Mouse (Mus musculus) E14TG2a.4 (cell line): ENCODE measurements around the gene Mcur1.

ENCODE experiments used
- H3K27me3 ChIP-seq: 2 replicates; pipeline ENCODE4 v1.6.1; 2014; ENCODE audit warnings: low read length, control low read depth; ENCODE audit not compliant: insufficient read depth
- H3K36me3 ChIP-seq: 2 replicates; pipeline ENCODE4 v1.6.1; 2014; ENCODE audit warnings: low read length, control low read depth; ENCODE audit not compliant: insufficient read depth
- H3K4me1 ChIP-seq: replicated peaks from 2 replicates; pipeline ENCODE4 v1.6.1; 2014; ENCODE audit warnings: low read depth, low read length, control low read depth
- H3K4me3 ChIP-seq: replicated peaks from 2 replicates; pipeline ENCODE4 v1.5.1; 2014; ENCODE audit warnings: mild to moderate bottlenecking, low read length
- H3K9me3 ChIP-seq: 2 replicates; pipeline ENCODE4 v1.6.1; 2014; ENCODE audit warnings: low read length, control low read depth
- CTCF ChIP-seq: conservative IDR thresholded peaks from 2 replicates; pipeline ENCODE4 v1.5.1; 2014; ENCODE audit warnings: low read length
- NANOG ChIP-seq: IDR thresholded peaks from 2 replicates; pipeline ENCODE4 v1.6.1; 2014; ENCODE audit warnings: borderline replicate concordance, low read length, mixed read lengths
- POU5F1 ChIP-seq: IDR thresholded peaks from 2 replicates; pipeline ENCODE4 v1.6.1; 2014; ENCODE audit warnings: low read length, borderline replicate concordance

Mcur1 gene

DNA sequence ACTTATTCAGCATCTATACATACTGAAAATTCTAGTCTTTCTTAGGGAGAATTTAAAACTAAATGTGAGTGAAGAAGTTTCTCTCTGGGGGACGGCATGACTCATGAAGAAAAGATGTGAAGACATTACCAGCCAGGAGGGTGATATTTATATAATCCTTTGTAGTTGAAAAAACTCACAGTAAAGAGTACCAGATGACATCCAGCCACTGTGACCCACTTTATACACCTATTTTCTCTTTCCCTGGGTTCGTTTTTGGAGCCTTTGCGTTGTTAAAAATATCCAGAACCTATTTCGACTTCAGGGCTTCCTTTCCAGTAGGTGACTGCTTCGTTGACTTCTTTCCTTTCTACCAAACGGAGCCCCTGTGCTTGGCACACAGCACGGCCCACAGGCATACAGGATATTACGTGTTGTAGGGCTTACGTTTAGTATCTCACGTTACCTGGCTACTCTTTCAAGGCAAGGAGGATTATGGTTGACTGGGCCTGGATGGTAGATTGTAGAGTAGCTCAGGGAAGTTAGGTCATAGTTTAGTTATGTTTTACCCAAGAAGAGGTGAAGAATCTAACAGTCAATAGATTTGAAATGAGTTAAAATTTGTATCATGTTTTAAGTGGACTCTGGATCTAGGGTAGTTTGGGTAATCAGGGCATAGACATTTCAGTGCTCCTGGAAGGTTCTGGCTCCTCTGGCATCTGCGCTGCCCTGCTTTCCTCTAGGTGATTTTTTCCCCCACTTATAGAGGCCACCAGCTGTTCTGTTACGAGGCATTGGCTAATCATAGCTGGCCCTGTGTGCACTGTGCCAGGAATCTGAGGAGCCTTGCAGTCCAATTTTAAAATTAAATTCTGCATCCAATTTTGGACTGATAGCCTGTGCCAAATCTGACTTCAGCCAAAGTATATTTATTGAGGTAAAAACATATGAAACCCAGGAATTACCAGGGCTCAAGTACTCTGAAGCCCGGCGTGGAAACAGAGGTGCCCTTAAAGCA lies 28.2 kb upstream of the Mcur1 start:
- Histone ChIP-seq H3K4me3 (no peak overlapping the region), H3K9me3 (peaks cover 7% of the 10 kb centered on the region; the same call in 1 of the 2 replicates), H3K4me1 (peaks cover 42% of the 10 kb centered on the region), H3K36me3 (no peaks in the 10 kb centered on the region), H3K27me3 (peaks cover 13% of the 10 kb centered on the region)
- TF ChIP-seq NANOG (no peak), CTCF (no peak)

DNA sequence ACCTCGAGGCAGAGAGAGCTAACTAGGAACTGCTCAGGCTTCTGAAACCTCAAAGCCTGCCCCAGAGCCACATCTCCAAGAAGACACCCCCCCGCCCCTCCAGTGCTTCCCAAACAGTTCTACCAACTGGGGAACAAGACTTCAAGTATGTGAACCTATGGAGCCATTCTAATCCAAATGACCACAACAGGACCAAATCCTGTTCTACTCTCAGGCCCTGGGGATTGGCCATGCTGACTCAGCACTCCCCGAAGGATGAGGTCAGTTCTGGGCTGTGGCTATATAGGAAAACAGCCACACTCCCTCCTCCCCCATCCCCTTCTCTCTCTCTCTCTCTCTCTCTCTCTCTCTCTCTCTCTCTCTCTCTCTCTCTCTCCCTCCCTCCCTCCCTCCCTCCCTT lies 27.0 kb upstream of the Mcur1 start:
- Histone ChIP-seq H3K9me3 (peaks cover 7% of the 10 kb centered on the region; the same call in 1 of the 2 replicates), H3K27me3 (peaks cover 7% of the 10 kb centered on the region), H3K36me3 (no peaks in the 10 kb centered on the region), H3K4me3 (no peak overlapping the region), H3K4me1 (peaks cover 33% of the 10 kb centered on the region)
- TF ChIP-seq CTCF (no peak), NANOG (no peak), POU5F1 (no peak)

DNA sequence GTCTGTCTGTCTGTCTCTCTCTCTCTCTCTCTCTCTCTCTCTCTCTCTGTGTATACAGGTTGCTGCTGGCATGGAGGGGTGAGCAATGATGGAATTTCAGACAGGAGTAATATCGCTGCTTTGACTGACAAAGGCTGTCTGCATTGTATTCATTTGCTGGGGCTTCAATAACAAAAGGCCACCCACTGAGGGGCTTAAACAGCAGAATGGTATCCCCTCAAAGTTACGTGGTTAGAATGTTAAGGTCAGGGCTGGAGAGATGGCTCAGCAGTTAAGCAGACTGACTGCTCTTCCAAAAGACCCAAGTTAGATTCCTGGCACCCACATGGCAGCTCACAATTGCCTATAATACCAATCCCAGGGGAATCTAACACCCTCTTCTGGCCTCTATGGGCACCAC lies 25.3 kb upstream of the Mcur1 start:
- peaks cover 7% of the 10 kb centered on the region; the same call in 1 of the 2 replicates for H3K9me3 ChIP-seq
- H3K4me1 ChIP-seq = peaks cover 32% of the 10 kb centered on the region
- H3K4me3 ChIP-seq = no peak overlapping the region
- H3K36me3 ChIP-seq = no peaks in the 10 kb centered on the region
- H3K27me3 ChIP-seq = no peaks in the 10 kb centered on the region
- no peak for TF ChIP-seq POU5F1
- TF ChIP-seq NANOG = peak; percentile 91; the same call in 1 of the 2 replicates

DNA sequence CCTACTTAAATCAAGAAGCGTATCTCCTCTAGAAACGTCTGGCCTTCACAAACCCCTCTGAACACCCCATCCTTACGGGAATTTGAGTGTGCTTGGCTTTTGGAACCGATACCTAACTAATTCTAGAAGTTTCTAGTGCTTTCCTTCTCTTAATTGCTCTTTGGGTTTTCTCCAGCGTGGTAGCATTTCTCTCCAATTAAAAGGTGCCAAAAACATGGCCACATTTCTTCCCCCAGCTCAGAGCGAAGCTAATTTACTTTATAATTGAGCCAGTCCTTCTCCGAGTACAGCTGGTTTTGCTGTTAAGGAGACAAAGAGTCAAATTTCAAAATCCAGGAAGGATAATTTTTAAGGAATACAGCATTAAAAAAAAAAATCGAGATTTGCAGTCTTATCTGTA lies 23.5 kb upstream of the Mcur1 start:
- no peaks in the 10 kb centered on the region for H3K27me3 ChIP-seq
- peaks cover 44% of the 10 kb centered on the region for H3K4me1 ChIP-seq
- TF ChIP-seq CTCF (no peak), NANOG (no peak), POU5F1 (no peak)
- peaks cover 7% of the 10 kb centered on the region; the same call in 1 of the 2 replicates for H3K9me3 ChIP-seq
- no peak overlapping the region for H3K4me3 ChIP-seq
- no peaks in the 10 kb centered on the region for H3K36me3 ChIP-seq

DNA sequence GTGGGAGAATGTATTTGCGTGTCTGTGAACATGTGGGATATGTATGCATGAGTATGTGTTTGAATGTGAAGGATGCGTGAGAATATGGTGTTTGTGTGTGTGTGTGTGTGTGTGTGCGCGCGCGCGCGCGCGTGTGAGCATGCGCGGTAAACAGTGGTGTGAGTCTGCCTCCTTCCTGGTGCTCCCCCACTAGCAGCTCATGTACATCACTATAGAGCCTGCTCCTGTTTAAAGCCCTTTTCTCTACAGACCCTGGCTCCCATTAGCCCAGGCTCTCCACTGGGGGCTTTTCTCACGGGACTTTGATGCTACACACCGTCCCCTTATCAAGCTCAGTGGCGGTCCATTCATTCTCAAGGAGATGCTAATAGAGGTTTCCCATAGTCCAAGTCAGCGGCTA lies 23.0 kb upstream of the Mcur1 start:
- peaks cover 7% of the 10 kb centered on the region; the same call in 1 of the 2 replicates for H3K9me3 ChIP-seq
- no peaks in the 10 kb centered on the region for H3K27me3 ChIP-seq
- no peaks in the 10 kb centered on the region for H3K36me3 ChIP-seq
- TF ChIP-seq POU5F1 (no peak), NANOG (0 out of 2 replicates have a peak, but pooled peaks have one; percentile 26), CTCF (no peak)
- H3K4me1 ChIP-seq = peaks cover 44% of the 10 kb centered on the region
- H3K4me3 ChIP-seq = peak overlapping the region; percentile 32; the same call in 1 of the 2 replicates

DNA sequence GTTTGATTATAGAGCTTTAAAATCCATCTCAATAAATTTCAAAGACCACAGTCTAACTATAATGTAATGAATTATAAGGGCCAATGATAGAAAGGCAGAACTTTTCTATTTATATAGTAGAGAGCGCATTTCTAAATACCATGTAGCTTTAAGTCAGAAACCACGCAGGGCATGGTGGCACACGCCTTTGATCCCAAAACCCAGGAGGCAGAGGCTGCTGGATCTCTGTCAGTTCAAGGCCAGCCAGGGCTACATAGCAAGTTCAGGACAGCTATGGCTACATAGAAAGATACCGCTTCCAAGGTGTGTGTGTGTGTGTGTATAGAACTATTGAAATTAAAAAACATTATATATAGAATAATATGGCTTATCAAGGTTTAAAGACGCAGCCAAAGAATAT lies 20.7 kb upstream of the Mcur1 start:
- TF ChIP-seq POU5F1 (no peak), CTCF (no peak), NANOG (no peak)
- no peak overlapping the region for H3K4me3 ChIP-seq
- H3K27me3 ChIP-seq = no peaks in the 10 kb centered on the region
- H3K4me1 ChIP-seq = peaks cover 39% of the 10 kb centered on the region
- H3K9me3 ChIP-seq = no peaks in the 10 kb centered on the region
- H3K36me3 ChIP-seq = no peaks in the 10 kb centered on the region

DNA sequence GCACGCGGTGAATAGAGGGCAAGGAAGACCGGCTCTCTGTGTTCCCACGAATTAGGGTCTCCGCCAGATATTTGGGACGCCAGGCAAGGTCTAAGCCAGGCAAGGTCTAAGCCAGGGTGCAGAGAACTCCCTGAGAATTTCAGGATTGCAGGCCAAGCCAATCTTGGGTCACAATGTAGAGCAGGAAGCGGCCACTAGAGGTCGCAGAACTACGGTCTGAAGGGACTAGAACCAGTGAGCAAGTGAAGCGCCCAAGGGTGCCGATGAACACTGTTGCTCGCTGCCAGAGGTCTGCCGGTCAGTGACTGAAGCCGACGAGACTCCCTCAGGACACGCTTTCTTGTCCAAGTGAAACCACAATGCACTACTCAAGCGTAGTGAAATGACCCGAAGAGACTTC lies 19.7 kb upstream of the Mcur1 start:
- peak; percentile 83 for TF ChIP-seq CTCF
- no peak for TF ChIP-seq NANOG
- no peak for TF ChIP-seq POU5F1
- no peaks in the 10 kb centered on the region for H3K36me3 ChIP-seq
- H3K4me3 ChIP-seq = no peak overlapping the region; the same call in 1 of the 2 replicates
- peaks cover 30% of the 10 kb centered on the region for H3K4me1 ChIP-seq
- no peaks in the 10 kb centered on the region for H3K9me3 ChIP-seq
- H3K27me3 ChIP-seq = no peaks in the 10 kb centered on the region

DNA sequence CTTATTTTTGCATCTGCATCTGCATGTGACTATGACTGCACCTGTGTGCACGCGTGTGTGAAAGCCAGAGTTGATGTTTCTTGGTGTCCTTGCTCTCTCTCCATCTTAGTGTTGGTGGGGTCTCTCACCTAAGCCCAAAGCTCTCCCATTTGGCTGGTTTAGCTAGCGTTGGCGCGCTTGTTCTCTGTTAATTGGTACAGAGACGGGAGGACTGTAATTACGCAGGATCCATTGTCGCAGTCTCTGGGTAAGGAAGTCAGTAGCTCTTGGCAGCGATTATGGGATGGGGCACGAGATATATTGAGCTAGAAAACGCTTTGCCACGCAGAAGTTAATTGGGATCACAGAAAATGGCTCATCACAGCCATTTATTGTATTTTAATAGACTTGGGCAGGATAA lies 17.8 kb upstream of the Mcur1 start:
- no peaks in the 10 kb centered on the region for H3K36me3 ChIP-seq
- TF ChIP-seq NANOG = no peak
- TF ChIP-seq CTCF = no peak
- TF ChIP-seq POU5F1 = no peak

More for the DNA sequence above, 17.8 kb upstream of the Mcur1 start:
- H3K27me3 ChIP-seq = no peaks in the 10 kb centered on the region
- no peak overlapping the region for H3K4me3 ChIP-seq
- peaks cover 12% of the 10 kb centered on the region for H3K4me1 ChIP-seq
- no peaks in the 10 kb centered on the region for H3K9me3 ChIP-seq
